Mouse (Mus musculus) kidney, postnatal 10 days (tissue): Measurements from ENCODE around the gene Mtrex.

ENCODE experiments used
- DNase-seq: peaks from one replicate; pipeline ENCODE4 v3.0.0; 2021; ENCODE audit warnings: mixed read lengths

The Mtrex gene

DNA sequence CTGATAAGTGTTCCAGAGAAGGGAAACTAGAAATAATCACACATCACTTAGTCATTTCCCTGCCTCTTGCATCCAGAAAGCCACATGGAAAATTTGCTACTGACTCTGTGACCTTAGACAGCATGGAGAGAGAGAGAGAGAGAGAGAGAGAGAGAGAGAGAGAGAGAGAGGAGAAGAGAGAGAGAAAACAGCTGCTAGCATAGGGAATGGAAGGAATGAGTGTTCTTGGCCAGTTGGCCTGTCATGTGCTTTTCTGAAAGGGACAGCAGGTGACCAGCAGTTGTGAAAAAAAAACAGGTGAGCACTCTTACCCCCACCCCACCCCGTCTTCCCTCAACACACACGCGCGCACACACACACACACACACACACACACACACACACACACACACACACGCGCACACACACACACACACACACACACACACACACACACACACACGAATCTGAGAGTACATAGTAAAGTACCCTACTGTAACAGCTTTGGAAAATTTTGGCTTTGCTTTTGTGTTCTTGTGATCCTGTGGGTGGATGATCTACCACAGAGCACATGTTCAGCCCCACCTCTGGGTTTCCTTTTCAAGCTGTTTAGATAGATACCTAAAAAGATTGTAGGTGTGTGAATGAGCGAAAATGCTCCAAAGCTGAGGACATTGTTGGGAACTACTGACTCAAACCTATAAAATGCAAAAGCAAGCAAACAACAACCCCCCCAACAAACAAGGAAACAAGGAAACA, 103.1 kb downstream of the Mtrex start:
- no peak for DNase-seq

DNA sequence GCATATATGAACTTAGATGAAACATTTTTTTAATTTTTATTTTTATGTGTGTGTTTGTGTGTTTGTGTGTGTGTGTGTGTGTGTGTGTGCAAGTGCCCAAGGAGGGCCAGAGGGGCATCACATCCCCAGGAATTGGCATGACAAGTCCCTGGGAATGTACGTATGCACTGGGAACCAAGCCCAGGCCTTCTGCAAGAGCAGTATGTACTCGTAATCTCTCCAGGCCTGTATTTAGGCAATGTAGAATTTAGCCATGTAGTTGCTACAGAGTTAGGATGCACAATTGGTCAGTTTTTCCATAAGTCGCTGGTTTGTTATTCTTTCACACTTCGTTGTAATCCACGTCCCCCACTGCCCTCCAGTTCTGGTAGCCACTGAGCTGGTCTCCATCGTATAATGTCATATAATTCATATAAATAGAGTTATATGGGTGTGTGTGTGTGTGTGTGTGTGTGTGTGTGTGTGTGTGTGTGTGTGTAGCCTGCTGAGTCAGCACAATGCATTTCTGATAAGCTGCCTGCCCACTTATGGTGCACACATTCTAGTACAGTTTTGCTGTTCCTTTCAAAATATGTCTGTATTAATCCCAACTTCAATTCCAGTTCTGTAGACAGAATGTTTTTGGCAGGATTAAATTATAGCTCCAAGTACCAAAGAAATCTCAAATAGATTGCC, 103.8 kb downstream of the Mtrex start:
- DNase-seq = no peak

DNA sequence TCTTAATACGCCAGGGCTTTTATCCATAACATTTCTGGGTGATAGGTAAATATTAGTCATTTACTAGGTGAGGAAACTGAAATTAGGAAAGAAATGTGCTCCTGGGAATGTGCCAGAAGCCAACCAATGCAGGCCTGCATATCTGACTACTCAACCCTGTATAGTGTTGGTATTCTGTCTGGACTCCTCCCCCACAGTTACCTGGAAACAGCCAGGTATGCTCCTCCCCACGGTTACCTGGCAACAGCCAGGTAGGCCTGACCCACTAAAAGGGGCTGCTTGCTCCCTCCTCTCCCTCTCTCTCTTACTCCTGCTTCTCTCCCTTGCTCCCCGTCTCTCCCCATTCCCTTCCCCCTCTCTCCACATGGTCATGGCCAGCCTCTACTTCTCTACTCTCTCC, 104.8 kb downstream of the Mtrex start:
- DNase-seq = no peak

DNA sequence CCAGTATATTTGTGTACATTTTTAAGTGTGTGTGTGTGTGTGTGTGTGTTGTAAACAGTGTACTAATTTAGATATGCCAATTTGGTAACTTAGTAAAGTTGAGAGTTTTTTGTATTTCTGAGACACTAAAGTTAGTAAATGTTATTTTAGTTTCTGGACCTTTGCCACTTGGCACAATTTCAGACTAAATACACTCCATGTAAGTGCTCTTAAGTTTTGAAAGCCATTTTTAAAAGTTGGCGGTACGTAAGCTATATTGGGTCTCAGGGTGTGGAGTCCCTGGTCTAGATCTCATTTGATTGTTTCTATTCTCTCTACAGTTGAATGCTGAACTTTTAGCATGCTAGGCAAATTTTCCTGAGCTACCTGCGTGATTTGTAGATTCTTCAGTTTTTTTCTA, 109.1 kb downstream of the Mtrex start:
- DNase-seq = no peak
